Mouse (Mus musculus) left cerebral cortex, postnatal 4 days (tissue): ENCODE data around the gene Pcbp3. TPM values are rescaled to one million over a fixed set of nuclear protein-coding genes. Genes with fewer than 3 reads are reported as not detected.
"Not testable (repeated sequence)": the region's sequence is repeated elsewhere in the genome, so short reads cannot be mapped to it uniquely, and the experiment has no call there.

Source experiments
- DNase-seq: peaks from one replicate; pipeline ENCODE4 v3.0.0-alpha.2; 2022
- intact Hi-C: fragments of 180-260 bp; cut with DNase I; formaldehyde crosslinking; loops from one replicate; pipeline ENCODE4 v1.15.1; 2025
- total RNA-seq, 2 experiments: library from RNA; stranded (reverse); gene quantifications; 2 replicates each; pipeline ENCODE4 v1.2.3; 2021

The Pcbp3 gene
- 10 to 100 TPM; 51.4 to 52.6 TPM for total RNA-seq

GRCm38 (mm10) chr10:76961790-76962489, at the start of gene Pcbp3:
Gene Pcbp3 (minus strand): TSS chr10:76961887.
- peak; percentile 99 for DNase-seq
- intact Hi-C loops = no loop called here

- no peak for DNase-seq
- intact Hi-C loops = no loop called here
These were observed 47.0 kb upstream of the Pcbp3 start for GRCm38 (mm10) chr10:77008698-77009097.

- peak; percentile 87 for DNase-seq
- intact Hi-C loops = no loop called here
These were observed 46.4 kb upstream of the Pcbp3 start for GRCm38 (mm10) chr10:77008109-77008561.

GRCm38 (mm10) chr10:77007433-77008108, 45.9 kb upstream of the Pcbp3 start:
- intact Hi-C loops = no loop called here
- peak; percentile 39 for DNase-seq

GRCm38 (mm10) chr10:77004936-77005335, 43.2 kb upstream of the Pcbp3 start:
- peak; percentile 75 for DNase-seq
- intact Hi-C loops = no loop called here

- intact Hi-C loops = no loop called here
- DNase-seq = peak; percentile 77
These were observed 36.2 kb upstream of the Pcbp3 start for GRCm38 (mm10) chr10:76997759-76998513.

- intact Hi-C loops = no loop called here
- DNase-seq = no peak
These were observed 30.8 kb upstream of the Pcbp3 start for GRCm38 (mm10) chr10:76992456-76992855.

GRCm38 (mm10) chr10:76988586-76988985, 26.9 kb upstream of the Pcbp3 start:
- no peak for DNase-seq
- intact Hi-C loops = no loop called here

- intact Hi-C loops = no loop called here
- DNase-seq = no peak
These were observed 16.4 kb upstream of the Pcbp3 start for GRCm38 (mm10) chr10:76978042-76978441.

GRCm38 (mm10) chr10:76976699-76977098, 15.0 kb upstream of the Pcbp3 start:
- intact Hi-C loops = no loop called here

GRCm38 (mm10) chr10:76973797-76974436, 12.2 kb upstream of the Pcbp3 start:
- DNase-seq = no peak
- intact Hi-C loops = no loop called here

More at GRCm38 (mm10) chr10:76976699-76977098, 15.0 kb upstream of the Pcbp3 start:
- no peak for DNase-seq

- intact Hi-C loops, DNase-seq: not testable (repeated sequence)
These were observed 10.6 kb upstream of the Pcbp3 start for GRCm38 (mm10) chr10:76972318-76972717.

GRCm38 (mm10) chr10:76970974-76971373, 9.3 kb upstream of the Pcbp3 start:
- no peak for DNase-seq
- intact Hi-C loops = no loop called here

- intact Hi-C loops = no loop called here
- no peak for DNase-seq
These were observed 2.7 kb upstream of the Pcbp3 start for GRCm38 (mm10) chr10:76964436-76964835.

- DNase-seq = no peak
- intact Hi-C loops = no loop called here
These were observed 2.3 kb upstream of the Pcbp3 start for GRCm38 (mm10) chr10:76963997-76964396.

GRCm38 (mm10) chr10:76961156-76961555, 531 bp downstream of the Pcbp3 start:
- intact Hi-C loops = no loop called here
- DNase-seq = no peak

GRCm38 (mm10) chr10:76958201-76958600, 3.5 kb downstream of the Pcbp3 start:
- DNase-seq = no peak
- intact Hi-C loops = no loop called here

- no peak for DNase-seq
- intact Hi-C loops = no loop called here
These were observed 5.5 kb downstream of the Pcbp3 start for GRCm38 (mm10) chr10:76956200-76956599.

- no peak for DNase-seq
- intact Hi-C loops = no loop called here
These were observed 20.6 kb downstream of the Pcbp3 start for GRCm38 (mm10) chr10:76941038-76941437.

- DNase-seq = no peak
- intact Hi-C loops = no loop called here
These were observed 24.9 kb downstream of the Pcbp3 start for GRCm38 (mm10) chr10:76936827-76937226.

- intact Hi-C loops = no loop called here
These were observed 26.9 kb downstream of the Pcbp3 start for GRCm38 (mm10) chr10:76934805-76935204.

More at GRCm38 (mm10) chr10:76934805-76935204, 26.9 kb downstream of the Pcbp3 start:
- no peak for DNase-seq
